Mouse (Mus musculus): ENCODE results near the gene Stk39. TPM values are rescaled to one million over a fixed set of nuclear protein-coding genes. Genes with fewer than 3 reads are reported as not detected.

The Stk39 gene
- total RNA-seq, 2 experiments from 2014 or later, result 24.1 to 24.3 TPM

DNA sequence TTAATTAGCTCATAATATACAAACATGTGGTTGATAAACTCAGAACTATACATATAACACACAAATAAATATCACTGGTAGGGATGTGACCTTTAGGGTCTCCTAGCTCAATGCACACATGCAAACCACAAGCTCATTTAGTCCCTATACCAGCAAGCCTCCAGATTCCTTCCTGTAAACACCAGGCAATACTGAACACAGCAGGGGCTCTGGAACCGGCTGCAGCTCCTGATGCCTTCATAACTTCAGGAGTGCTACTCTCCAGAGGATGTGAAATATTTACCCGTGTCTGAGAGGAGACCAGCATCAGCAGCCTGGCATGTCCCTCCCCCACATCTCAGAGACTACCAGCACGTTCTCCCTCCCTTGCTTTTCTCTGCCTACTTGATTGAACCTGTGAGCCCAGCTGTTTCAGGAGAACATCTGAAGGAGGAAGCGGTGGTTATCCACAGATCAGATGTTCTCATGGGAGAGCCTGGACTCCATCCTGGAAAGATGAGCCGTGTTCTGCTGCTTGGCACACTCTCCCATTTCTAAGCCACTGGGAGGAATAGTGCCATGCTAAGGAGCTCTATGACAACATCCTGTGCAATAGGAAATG lies 45.0 kb downstream of the Stk39 start:
- DNase-seq (ENCODE audit: low spot score in 2 of 2), result no peak

GRCm38 (mm10) chr2:68426074-68426473 lies 46.0 kb downstream of the Stk39 start:
- no peak for DNase-seq (ENCODE audit: low spot score in 2 of 2)

GRCm38 (mm10) chr2:68421002-68421401 lies 51.1 kb downstream of the Stk39 start:
- DNase-seq (ENCODE audit: low spot score in 2 of 2), result no peak

DNA sequence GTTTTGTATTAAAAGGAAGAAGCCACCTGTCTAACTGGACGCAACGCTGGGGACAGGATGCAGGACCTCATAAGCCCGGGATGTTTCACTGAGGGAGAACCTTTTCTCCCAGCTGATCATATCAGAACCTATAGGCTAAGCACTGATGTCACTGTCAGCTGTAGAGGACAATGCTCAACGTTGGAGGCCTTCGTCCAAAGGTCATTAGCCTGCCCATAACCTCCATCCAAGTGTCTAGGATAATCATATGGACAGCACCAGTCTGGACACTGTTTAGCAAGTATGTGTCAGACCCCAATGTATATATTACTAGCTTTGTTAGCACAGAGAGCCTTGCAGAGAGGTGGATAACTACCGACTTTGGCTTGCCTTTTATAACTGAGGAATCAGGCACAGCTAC lies 51.8 kb downstream of the Stk39 start:
- DNase-seq (ENCODE audit: low spot score in 2 of 2), result no peak

GRCm38 (mm10) chr2:68419746-68420145 lies 52.3 kb downstream of the Stk39 start:
- no peak for DNase-seq (ENCODE audit: low spot score in 2 of 2)

GRCm38 (mm10) chr2:68419165-68419564 lies 52.9 kb downstream of the Stk39 start:
- no peak for DNase-seq (ENCODE audit: low spot score in 2 of 2)

DNA sequence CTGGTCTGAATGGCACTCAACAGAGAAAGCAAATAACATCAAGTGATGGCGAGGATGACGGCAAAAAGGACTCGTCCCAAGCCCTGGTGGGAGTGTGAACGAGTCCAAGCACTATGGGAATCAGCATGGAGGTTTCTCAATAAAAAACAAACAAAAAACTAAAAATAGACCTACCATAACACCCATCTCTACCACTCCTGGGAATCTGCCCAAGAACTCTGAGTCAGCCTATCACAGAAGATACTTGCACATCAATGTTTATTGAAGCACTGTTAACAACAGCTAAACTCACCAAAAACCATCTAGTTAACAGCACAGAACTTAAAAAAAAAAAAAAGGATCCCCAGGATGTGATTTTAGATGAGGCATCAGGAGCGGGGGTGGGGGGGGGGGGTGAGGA lies 55.0 kb downstream of the Stk39 start:
- no peak for DNase-seq (ENCODE audit: low spot score in 2 of 2)

- DNase-seq (ENCODE audit: low spot score in 2 of 2), result no peak
These were observed 56.4 kb downstream of the Stk39 start for GRCm38 (mm10) chr2:68415691-68416090.

DNA sequence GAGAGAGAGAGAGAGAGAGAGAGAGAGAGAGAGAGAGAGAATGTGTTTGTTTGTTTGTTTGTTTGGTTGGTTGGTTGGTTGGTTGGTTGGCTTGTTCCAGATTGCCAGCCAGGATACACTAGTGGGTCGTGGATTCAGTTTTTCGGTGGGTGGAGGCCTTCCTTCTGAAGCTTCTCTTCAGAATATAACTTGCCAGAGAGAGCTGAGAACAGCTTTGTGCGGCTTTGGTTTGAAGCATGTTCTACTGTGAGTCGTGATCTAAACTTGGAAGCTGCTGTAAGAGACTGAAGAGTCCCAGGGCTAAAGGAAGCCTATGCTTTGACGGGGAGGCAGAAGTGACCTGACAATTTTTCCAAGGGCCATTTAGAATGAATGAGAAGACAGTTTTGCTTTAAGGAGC lies 59.9 kb downstream of the Stk39 start:
- no peak for DNase-seq (ENCODE audit: low spot score in 2 of 2)

GRCm38 (mm10) chr2:68411201-68411600 lies 60.9 kb downstream of the Stk39 start:
- DNase-seq (ENCODE audit: low spot score in 2 of 2), result no peak

DNA sequence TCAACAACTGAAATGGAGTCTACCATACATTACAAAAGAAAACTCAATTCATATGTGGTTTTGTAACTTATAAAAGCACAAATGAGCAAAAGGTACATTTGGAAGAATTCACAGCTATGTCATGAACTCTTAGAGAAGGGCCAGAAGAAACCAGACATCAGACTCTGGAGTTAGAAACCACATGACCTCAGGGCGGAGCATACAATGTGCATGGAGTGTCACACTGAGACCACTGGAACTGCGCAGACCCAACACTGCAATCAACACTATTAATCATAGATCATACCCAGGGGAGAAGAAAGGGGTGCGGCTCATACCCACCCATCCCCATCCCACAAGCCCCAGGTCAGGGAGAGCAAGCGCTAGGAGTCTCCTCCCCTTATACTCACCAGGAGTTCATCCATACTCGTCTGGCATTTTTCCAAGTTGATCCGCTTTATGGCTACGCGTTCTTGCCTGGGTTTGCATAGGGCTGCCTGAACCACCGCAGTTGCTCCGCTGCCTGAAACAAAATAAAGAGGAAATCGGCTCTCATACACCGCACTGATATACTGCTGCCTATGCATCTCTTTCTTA lies 62.3 kb downstream of the Stk39 start:
- DNase-seq (ENCODE audit: low spot score in 2 of 2), result no peak

DNA sequence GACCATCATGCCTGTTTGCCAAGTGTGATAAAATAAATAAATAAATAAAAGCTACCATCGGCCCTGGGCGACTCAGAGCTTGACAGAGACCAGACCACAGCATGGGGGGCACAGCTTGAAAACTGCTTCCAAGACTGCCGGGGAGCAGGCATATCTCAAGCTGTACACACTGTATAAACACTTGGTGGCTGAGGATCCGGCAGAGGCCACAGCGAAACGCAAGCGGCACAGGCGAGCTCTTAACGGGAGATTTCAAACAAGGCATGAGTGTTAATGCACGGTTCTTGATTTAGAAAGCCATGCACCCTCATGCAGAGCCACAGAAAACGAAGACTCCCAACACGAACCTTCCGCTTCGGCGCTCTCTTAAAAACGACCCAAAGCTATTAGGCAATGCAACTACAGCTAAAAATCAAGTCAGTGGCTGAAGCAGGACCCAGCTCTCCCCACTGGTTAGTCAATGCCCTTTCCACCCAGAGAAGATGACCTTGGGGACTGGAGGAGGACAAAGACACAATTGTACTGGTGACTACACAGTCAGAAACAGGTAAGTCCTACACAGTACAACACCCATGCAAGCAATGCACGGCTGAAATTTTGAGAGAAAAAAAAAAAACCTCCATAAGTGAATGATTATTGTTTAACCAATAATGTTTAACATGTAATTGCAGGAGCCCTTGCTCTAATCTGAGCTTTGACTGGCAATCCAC lies 63.6 kb downstream of the Stk39 start:
- no peak for DNase-seq (ENCODE audit: low spot score in 2 of 2)

GRCm38 (mm10) chr2:68407179-68407950 lies 64.7 kb downstream of the Stk39 start:
- DNase-seq (ENCODE audit: low spot score in 2 of 2), result no peak

GRCm38 (mm10) chr2:68406571-68407074 lies 65.4 kb downstream of the Stk39 start:
- DNase-seq (ENCODE audit: low spot score in 2 of 2), result no peak

- no peak for DNase-seq (ENCODE audit: low spot score in 2 of 2)
These were observed 66.8 kb downstream of the Stk39 start for GRCm38 (mm10) chr2:68405163-68405715.

DNA sequence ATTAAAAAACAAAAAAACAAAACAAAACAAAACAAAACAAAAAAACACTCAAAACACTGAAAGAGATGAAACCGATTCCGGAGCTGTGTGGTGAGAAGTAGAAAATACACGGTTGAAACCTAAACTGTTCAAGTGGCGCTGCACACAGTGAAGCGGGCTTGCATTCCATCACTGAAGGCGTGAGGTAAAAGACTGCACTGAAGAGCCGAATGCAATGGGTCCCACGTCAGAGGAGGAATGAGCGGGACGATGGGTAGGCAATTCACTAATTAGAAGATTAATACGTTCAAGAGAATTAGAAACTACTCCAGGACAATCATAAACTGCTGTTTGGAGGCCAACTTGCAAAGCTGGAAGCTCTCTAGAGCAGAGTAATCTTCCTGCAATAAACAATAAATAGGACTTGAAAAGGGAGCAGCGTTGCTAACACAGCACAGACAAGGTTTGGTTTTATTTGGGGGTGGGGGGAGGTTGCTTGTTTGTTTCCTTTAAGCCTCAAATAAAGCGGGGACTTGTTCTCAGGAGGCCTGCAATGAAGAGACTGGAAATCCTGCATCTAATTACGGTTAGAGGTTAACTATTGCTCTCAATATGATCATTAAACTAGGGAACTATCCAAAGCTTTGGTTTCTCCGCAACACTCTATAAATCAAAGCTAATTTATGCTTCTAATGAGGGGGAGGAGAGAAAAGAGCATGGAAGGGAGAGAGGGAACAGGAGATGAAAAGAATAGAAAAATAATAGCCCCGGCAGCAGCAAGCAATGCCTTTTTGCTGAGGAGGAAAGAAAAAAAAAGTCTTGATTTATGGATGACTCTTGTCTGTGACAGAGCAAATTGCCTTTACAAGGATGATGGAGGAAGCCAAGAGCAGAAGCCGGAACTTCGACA lies 67.5 kb downstream of the Stk39 start:
- DNase-seq (ENCODE audit: low spot score in 2 of 2), result no peak

DNA sequence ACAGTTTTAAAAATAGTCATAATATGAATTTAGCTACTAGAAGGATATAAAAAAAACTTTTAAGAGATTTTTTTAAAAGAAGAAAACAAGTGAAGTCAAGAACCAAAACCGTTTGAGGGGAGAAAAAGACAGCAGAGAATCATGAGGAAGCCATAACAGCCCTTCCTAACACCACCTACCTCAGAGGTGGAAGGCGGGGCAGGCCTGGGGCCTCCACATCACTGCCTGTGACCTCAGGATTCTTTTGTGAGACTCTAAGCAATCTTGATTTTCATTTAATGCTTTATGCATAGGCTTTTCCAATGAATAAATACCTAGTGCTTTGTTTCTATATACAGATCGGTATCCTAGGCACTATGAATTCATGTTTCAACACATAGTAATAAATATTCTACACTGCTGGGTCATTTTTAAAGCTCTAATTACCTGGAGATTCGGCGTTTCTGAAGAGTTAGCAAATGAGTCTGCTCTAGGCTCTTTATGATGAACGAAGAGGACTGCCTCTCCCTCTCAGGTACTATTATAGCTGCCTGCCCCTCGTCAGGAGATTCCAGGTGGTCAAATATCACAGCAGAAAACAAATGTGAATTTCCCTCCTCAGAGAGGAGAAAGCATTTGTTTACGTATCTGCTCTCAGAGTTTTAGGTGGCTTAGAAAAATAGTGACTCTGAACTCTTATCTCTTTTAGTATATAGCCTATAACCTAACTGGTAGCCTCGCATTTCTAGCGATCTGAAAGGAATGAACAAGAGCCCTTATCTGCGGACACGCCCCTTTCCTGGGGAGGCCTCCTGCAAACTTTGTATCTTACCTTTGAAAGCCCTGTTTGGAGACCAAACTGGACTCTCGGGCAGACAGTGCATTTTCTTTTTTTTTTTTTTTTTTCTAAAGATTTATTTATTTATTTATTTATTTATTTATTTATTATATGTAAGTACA lies 78.2 kb downstream of the Stk39 start:
- no peak for DNase-seq (ENCODE audit: low spot score in 2 of 2)

GRCm38 (mm10) chr2:68387824-68388582 lies 84.1 kb downstream of the Stk39 start:
- DNase-seq (ENCODE audit: low spot score in 2 of 2), result no peak

Measured in gastrocnemius, postnatal 4 days (tissue).